Mouse (Mus musculus) lung, adult 2 months (tissue): ENCODE data around the gene Ptprd. TPM values are rescaled to one million over a fixed set of nuclear protein-coding genes. Genes with fewer than 3 reads are reported as not detected.

Experiments used
- DNase-seq: peaks from one replicate; pipeline ENCODE4 v3.0.0; 2022
- H3K4me1 ChIP-seq: fragments of 200-500 bp; 2 replicates; pipeline ENCODE4 v1.6.1; 2011; ENCODE audit warnings: low read length; ENCODE audit not compliant: control insufficient read depth, insufficient read depth
- H3K4me3 ChIP-seq: fragments of 200-500 bp; replicated peaks from 2 replicates; pipeline ENCODE3; 2011; ENCODE audit warnings: low read depth, mild to moderate bottlenecking, control low read depth, low read length; ENCODE audit errors: extremely low read depth
- CTCF ChIP-seq: fragments of 200-500 bp; IDR thresholded peaks from 2 replicates; pipeline ENCODE4 v1.5.1; 2011; ENCODE audit warnings: mild to moderate bottlenecking, low read length, control low read depth; ENCODE audit not compliant: insufficient read depth
- POLR2A ChIP-seq: fragments of 200-500 bp; IDR thresholded peaks from 2 replicates; pipeline ENCODE4 v1.6.1; 2011; ENCODE audit warnings: low read depth, mild to moderate bottlenecking, control low read depth, low read length, borderline replicate concordance; ENCODE audit errors: extremely low read depth
- WGBS: fragments of 180-500 bp; shearing (Covaris S2); methylation state at CpG from one replicate; pipeline ENCODE4 v1.1.7; 2018; 5-methylcytosine and 5-hydroxymethylcytosine counted together
- polyA plus RNA-seq: library from polyadenylated mRNA; depleted of rRNA; stranded (reverse); fragments of >200 nt; gene quantifications from 2 replicates; pipeline ENCODE4 v1.2.3, GENCODE M21; 2012

Gene Ptprd
- polyA plus RNA-seq, 1 experiment = 13.4 TPM

DNA sequence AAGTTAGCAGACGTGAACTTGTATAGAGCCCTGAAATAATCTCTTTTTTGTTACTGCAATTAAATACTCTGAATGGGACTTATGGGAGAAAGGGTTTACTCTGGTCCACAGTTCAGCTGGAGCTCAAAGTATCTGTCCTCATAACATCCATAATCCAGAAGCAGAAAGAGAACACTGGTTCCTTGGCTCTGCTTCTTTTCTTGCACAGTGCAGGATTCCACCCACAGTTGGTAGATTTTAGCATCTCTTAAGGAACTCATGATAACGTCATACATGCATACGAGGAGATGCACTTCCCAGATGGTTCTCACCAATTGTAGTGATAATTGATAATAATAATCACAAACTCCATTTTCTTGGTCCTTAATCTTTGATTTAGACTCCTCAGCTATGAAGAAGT lies 1330.2 kb downstream of the Ptprd start:
- TF ChIP-seq CTCF = no peak
- no peak for TF ChIP-seq POLR2A
- no peak overlapping the region for H3K4me3 ChIP-seq

DNA sequence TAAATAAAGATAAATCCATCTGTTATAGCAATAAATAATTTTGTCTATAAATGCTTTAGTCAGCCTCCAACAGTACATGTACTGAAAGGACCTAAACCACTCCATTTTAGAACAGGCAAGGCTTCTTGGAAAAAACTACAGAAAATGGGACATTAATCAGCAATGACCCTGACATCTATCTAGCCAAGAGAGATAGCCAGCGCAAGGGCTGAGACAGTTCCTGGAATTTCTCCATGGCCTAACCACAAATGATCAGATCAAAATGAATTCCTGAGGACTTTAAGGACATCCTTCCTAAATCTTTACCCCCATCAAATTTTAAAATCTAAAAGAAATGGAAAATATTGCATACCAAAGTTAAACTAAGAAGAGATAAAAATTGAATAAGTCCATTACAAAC lies 1340.8 kb downstream of the Ptprd start:
- no peak for DNase-seq
- Histone ChIP-seq H3K4me1 (no peaks in the 10 kb centered on the region), H3K4me3 (no peak overlapping the region)
- TF ChIP-seq CTCF = no peak
- no peak for TF ChIP-seq POLR2A
- WGBS = 69% methylated on average over 1 of the region's 1 CpGs

More for the DNA sequence above, 1330.2 kb downstream of the Ptprd start:
- H3K4me1 ChIP-seq = no peaks in the 10 kb centered on the region
- no peak for DNase-seq
- 77% methylated on average over 3 of the region's 3 CpGs for WGBS

DNA sequence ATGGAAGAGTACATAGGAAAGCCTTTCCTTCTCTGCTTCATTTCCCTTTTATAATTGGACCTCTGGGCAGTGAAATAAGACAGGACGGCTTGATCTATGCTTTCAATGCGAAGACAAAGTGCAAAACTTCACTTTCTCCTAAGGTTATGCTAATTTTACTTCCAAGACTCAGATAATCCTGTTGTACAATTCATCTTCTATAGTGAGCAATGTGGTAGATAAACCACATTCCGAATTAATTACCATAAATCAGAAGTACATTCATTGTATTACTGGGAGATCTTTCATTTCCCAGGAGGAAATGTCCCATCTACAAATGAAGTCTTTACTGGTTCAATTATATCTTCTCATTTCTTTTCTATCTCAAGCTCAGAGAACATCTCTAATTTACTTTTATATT lies 1346.2 kb downstream of the Ptprd start:
- TF ChIP-seq POLR2A = no peak
- Histone ChIP-seq H3K4me1 (no peaks in the 10 kb centered on the region), H3K4me3 (no peak overlapping the region)
- WGBS = 82% methylated on average over 3 of the region's 3 CpGs
- no peak for DNase-seq

DNA sequence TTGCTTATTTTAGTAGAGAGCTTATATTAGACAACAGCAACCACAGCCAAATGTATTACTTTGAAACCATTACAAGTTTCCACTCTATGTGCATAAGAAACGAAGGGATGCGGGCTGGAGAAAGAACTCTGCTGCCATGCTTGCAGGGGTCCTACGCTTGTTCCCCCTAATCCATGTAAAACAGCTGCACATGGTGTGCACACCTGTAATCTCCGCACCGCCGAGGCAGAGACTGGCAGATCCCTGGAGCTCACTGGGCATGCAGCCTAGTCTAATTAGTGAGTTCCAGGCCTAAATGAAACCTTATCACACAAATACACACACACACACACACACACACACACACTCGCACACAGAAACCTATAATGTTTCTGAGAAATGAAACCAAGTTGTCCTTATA lies 1365.5 kb downstream of the Ptprd start:
- Histone ChIP-seq H3K4me3 (no peak overlapping the region), H3K4me1 (no peaks in the 10 kb centered on the region)
- whole genome bisulfite sequencing = 83% methylated on average over 7 of the region's 7 CpGs
- no peak for DNase-seq
- TF ChIP-seq CTCF = no peak
- no peak for TF ChIP-seq POLR2A

DNA sequence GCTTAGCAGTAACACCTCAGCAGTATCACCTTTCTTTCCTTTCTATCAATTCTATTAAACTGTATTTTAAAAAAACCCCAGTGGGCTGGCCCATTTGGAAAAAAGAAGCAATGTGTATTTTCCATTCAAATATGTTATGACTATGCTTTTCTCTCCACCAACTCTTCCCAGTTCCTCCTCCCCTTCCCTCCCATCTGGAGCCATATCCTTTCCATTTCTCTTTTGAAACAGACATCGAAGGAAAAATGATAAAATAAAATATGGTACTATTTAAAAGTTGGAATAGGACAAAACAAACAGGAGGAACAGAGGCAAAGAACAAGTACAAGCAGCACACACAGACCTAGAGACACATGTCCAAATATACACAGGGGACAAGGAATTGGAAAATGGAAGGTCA lies 1372.7 kb downstream of the Ptprd start:
- Histone ChIP-seq H3K4me1 (no peaks in the 10 kb centered on the region), H3K4me3 (no peak overlapping the region)
- WGBS = 64% methylated on average over 1 of the region's 1 CpGs
- TF ChIP-seq POLR2A (no peak), CTCF (no peak)
- DNase-seq = no peak

DNA sequence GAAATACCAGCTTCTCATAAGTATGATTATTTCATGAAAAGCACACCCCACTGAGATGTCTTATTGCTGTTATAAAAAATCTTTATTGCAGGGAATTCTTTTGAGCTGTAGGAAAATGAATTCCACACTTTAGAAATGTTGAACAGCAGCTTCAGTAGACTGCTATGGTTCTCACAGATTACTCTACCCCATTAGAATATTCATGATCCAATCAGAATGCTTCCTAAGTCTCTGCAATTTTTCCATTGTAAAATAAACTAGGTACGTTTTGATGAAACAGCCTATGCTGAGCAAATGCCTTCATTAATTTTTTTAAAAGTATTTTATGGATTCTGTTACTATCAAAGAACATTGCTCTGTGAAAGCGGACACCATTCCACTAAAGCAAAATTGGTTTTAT lies 1399.6 kb downstream of the Ptprd start:
- 77% methylated on average over 2 of the region's 2 CpGs for WGBS
- TF ChIP-seq POLR2A = no peak
- no peak for TF ChIP-seq CTCF

DNA sequence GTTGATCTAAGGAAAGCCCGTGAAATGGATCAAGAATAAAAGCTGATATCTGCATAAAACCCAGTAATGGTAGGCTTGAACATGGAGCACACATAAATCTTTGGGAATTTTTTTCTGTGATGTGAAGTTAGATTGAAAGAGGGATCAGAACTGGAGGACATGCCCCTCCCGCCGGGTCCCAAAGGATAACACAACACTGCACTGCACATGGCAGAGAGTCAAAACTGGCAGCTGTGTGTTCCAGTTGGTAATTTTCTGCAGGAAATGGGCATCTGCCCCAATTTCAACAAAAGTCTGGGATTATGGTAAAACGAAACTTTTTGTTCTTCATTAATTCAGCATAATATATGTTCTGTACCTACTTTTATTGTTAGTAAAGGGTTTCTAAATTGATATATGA lies 1409.1 kb downstream of the Ptprd start:
- TF ChIP-seq POLR2A (no peak), CTCF (no peak)
- 64% methylated on average over 4 of the region's 4 CpGs for WGBS

More for the DNA sequence above, 1399.6 kb downstream of the Ptprd start:
- no peak overlapping the region for H3K4me3 ChIP-seq
- DNase-seq = no peak
- H3K4me1 ChIP-seq = no peaks in the 10 kb centered on the region

DNA sequence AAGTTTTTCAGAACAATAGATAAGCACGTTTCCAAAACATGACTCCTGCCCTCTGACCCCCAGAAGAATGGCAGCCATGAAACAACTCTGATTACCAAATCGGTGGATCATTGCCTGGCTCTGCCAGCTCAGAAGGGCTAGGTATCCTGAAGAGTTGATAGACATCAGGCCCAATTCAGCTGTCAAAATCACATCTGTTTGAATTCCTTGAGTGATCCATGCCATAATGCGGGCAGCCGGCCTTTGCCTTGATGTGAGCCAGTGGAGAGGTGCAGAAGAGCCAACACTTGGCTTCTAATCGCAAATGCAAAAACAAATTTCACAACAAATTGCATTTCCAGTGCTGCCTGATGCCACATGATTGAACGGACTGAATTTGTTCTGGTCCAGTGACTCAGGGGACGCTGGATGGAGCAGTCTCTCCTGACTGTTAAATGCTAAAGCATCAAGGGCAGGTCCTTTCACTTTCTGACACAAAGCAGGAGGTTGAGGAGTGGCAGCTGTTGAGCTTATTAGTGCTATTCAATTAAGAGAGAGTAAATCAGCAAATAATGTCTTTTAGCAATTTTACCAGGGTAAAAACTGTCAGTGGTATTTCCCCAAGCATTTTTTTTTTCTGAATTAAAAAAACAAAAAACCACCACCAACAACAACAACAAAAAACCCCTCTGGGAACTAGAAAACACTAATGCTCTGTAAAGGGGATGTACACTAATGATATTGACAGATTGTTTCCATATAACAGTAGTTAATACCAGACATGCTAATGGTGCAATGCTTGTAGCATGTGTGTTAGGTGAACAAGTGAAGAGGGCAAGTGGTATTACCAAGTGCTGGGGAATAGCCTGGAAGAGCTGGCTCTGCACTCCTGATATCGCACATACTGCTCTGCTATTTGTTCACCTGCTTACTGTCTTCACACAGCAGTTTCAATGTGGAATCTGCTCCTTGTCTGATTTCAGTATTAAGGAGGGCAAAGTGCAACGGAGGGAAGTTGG lies 1413.5 kb downstream of the Ptprd start:
- 68% methylated on average over 9 of the region's 9 CpGs for WGBS
- no peaks in the 10 kb centered on the region for H3K4me1 ChIP-seq
- TF ChIP-seq POLR2A = no peak
- no peak for TF ChIP-seq CTCF
- no peak for DNase-seq
- H3K4me3 ChIP-seq = no peak overlapping the region

More for the DNA sequence above, 1409.1 kb downstream of the Ptprd start:
- no peak for DNase-seq
- no peaks in the 10 kb centered on the region for H3K4me1 ChIP-seq
- H3K4me3 ChIP-seq = no peak overlapping the region

DNA sequence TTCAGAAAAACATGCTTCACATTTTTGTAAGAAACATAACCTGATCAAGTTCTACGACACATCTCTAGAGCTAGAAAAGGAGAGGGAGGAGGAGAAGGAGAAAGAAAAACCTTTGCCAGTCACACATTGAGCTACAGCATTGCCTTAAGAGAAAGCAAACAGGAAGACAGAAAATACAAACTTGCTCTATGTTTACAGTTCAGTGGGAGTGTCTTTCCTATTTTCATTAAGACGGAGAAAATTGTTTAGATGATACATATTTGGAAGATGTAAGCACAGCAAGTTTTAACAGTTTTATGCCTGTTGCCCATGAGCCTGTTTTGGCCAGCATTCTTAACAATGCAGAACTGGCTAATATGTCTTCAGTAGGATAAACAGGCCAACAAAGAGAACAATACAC lies 1426.4 kb downstream of the Ptprd start:
- WGBS = 49% methylated on average over 2 of the region's 2 CpGs
- DNase-seq = no peak
- TF ChIP-seq CTCF (no peak), POLR2A (no peak)
- H3K4me1 ChIP-seq = no peaks in the 10 kb centered on the region; the same call in 1 of the 2 replicates
- H3K4me3 ChIP-seq = no peak overlapping the region

DNA sequence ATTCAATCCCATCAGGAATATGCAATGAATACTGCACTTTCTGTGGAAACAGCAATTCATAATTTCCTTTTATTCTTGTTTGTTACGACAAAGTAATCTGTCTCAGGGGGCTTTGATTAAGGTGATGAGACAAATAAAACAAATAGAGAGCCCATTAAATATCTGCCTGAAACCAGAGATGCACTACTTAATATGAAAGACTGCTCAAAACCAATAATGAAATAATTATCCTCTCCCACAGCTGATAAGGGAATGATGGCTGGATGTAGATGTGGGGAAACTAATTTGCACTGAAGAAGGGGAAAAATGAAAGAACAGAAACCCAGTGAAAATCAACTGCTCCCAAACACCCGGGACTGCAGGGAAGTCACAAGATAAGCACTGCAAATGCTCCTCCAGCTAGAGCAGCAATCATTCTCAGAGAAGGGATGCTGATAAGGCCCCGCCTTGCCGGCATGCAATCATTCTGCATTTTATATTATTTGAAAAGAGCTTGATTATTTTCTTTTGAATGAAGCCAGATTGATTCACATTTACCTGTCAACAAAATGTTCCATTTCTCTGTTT lies 1432.1 kb downstream of the Ptprd start:
- WGBS = 52% methylated on average over 4 of the region's 4 CpGs
- no peaks in the 10 kb centered on the region for H3K4me1 ChIP-seq
- TF ChIP-seq POLR2A = no peak
- TF ChIP-seq CTCF = no peak
- no peak for DNase-seq
- H3K4me3 ChIP-seq = no peak overlapping the region
